Mouse (Mus musculus) lung, adult 2 months (tissue): ENCODE data around the gene Cd320.
"Not testable (repeated sequence)": the region's sequence is repeated elsewhere in the genome, so short reads cannot be mapped to it uniquely, and the experiment has no call there.

Experiments used
- CTCF ChIP-seq: fragments of 200-500 bp; IDR thresholded peaks from 2 replicates; pipeline ENCODE4 v1.5.1; 2011; ENCODE audit warnings: mild to moderate bottlenecking, low read length, control low read depth; ENCODE audit not compliant: insufficient read depth
- POLR2A ChIP-seq: fragments of 200-500 bp; IDR thresholded peaks from 2 replicates; pipeline ENCODE4 v1.6.1; 2011; ENCODE audit warnings: low read depth, mild to moderate bottlenecking, control low read depth, low read length, borderline replicate concordance; ENCODE audit errors: extremely low read depth

DNA sequence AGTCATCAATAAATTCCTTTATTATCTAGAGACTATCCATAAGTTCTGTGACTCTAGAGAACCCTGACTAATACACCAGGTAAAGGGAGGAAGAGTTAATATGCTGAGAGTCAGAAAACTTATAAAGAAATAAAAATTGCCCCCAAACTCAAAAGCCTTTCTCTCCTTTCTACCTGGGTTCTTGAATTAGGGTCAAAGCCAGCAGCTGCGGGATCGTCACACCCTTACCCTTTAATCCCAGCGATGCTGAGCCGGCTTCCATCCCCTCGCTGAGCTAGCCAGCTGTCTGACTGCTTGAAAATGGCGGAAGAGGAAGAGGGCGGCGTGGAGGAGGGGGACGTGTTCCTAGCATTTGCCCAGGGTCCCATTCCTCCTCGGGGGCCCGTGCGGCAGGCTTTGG lies 30.6 kb downstream of the Cd320 start, which contains the start of gene Gm7029:
- TF ChIP-seq POLR2A, CTCF: not testable (repeated sequence)
